Mouse (Mus musculus) heart, adult 18-20 months (tissue): ENCODE measurements at regions not wholly inside any gene's neighbourhood (a gene's known extent, or its start where the extent isn't known, plus 50 kb on each side); places are given as distances from the start of the nearest gene placed in this dataset.
A peak's percentile ranks its signal among the peaks of the same experiment; 100 is the strongest.

Source experiments
- DNase-seq, 2 experiments: peaks; one replicate each; pipeline ENCODE4 v3.0.0; 2021 to 2022; ENCODE audit warnings: mixed read lengths in 1 of 2

GRCm38 (mm10) chr10:56587205-56587604 lies 210.1 kb downstream of the Gja1 start:
- no peak for DNase-seq

- peak; percentile 26 to 29 for DNase-seq
Measured at GRCm38 (mm10) chr10:56597382-56597781, 220.3 kb downstream of the Gja1 start.

GRCm38 (mm10) chr10:56598191-56598590 lies 221.1 kb downstream of the Gja1 start:
- DNase-seq = peak; percentile 60 to 66

GRCm38 (mm10) chr10:56599923-56600322 lies 222.8 kb downstream of the Gja1 start:
- DNase-seq = peak in 1 of 2 experiments; percentile 71

- DNase-seq = no peak
Measured at GRCm38 (mm10) chr10:56611564-56612288, 234.6 kb downstream of the Gja1 start.

- no peak for DNase-seq
Measured at GRCm38 (mm10) chr10:56642656-56643055, 265.5 kb downstream of the Gja1 start.

- DNase-seq = no peak
Measured at GRCm38 (mm10) chr10:56643376-56644135, 266.4 kb downstream of the Gja1 start.

- DNase-seq = peak; percentile 2 to 8
Measured at GRCm38 (mm10) chr10:56660501-56660900, 283.4 kb downstream of the Gja1 start.

- no peak for DNase-seq
Measured at GRCm38 (mm10) chr10:56673919-56674318, 296.8 kb downstream of the Gja1 start.

GRCm38 (mm10) chr10:56682901-56683300 lies 305.8 kb downstream of the Gja1 start:
- peak; percentile 28 to 61 for DNase-seq

- DNase-seq = no peak
Measured at GRCm38 (mm10) chr10:56685655-56686250, 308.6 kb downstream of the Gja1 start.

- peak; percentile 30 for DNase-seq
Measured at GRCm38 (mm10) chr10:56691467-56691866, 314.3 kb downstream of the Gja1 start.

- no peak for DNase-seq
Measured at GRCm38 (mm10) chr10:56695100-56695499, 318.0 kb downstream of the Gja1 start.

- peak; percentile 58 to 59 for DNase-seq
Measured at GRCm38 (mm10) chr10:56700126-56700525, 323.0 kb downstream of the Gja1 start.

GRCm38 (mm10) chr10:56708411-56708810 lies 331.3 kb downstream of the Gja1 start:
- peak in 1 of 2 experiments; percentile 28 for DNase-seq

- no peak for DNase-seq
Measured at GRCm38 (mm10) chr10:56708886-56709285, 331.8 kb downstream of the Gja1 start.

GRCm38 (mm10) chr10:56712611-56713105 lies 335.5 kb downstream of the Gja1 start:
- DNase-seq = no peak

- no peak for DNase-seq
Measured at GRCm38 (mm10) chr10:56737073-56737472, 359.9 kb downstream of the Gja1 start.

GRCm38 (mm10) chr10:56739621-56740020 lies 362.5 kb downstream of the Gja1 start:
- DNase-seq = no peak

GRCm38 (mm10) chr10:56752134-56752533 lies 375.0 kb downstream of the Gja1 start:
- no peak for DNase-seq

- no peak for DNase-seq
Measured at GRCm38 (mm10) chr10:56753576-56753975, 376.4 kb downstream of the Gja1 start.

GRCm38 (mm10) chr10:56754546-56755175 lies 377.5 kb downstream of the Gja1 start:
- DNase-seq = peak; percentile 56 to 80
